Mouse (Mus musculus) thymus, adult 2 months (tissue): Measurements from ENCODE around the gene Gng8.

Source experiments
- CTCF ChIP-seq: fragments of 200-500 bp; IDR thresholded peaks from 2 replicates; pipeline ENCODE4 v1.5.1; 2012; ENCODE audit warnings: mild to moderate bottlenecking, control low read depth, low read length, moderate library complexity, borderline replicate concordance; ENCODE audit not compliant: control insufficient read depth, poor library complexity, insufficient read depth; ENCODE audit errors: extremely low read depth
- POLR2A ChIP-seq: fragments of 200-500 bp; IDR thresholded peaks from 2 replicates; pipeline ENCODE4 v1.6.1; 2012; ENCODE audit warnings: mild to moderate bottlenecking, low read length, control low read depth, moderate library complexity; ENCODE audit not compliant: control insufficient read depth, poor library complexity, insufficient read depth; ENCODE audit errors: extremely low read depth

DNA sequence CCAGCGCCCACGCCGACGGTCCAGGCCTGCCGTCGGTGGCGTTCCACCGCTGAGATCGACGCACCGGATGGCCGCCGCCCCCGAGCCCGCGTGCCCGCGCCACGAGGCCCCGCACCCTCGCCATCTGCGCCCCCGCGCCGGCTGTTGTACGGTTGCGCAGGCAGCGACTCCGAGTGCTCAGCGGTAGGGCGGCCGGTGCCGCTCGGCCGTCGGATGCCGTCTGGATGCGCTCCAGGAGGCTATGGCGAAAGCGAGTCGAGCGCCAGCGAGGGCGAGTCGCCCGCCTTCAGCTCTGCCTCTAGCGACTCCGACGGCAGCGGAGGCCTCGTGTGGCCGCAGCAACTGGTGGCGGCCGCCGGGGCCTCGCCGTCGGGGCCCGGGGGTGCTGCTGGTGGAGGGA is 5.7 kb upstream of the Gng8 start:
- TF ChIP-seq CTCF (no peak), POLR2A (no peak)
